Mouse (Mus musculus): Measurements from ENCODE around the gene BC117090.
"Not testable (repeated sequence)": the region's sequence is repeated elsewhere in the genome, so short reads cannot be mapped to it uniquely, and the experiment has no call there.

BC117090 gene

GRCm38 (mm10) chr16:36334232-36334631, at the start of gene BC117090:
BC117090 (minus strand) TSS chr16:36334332.
- no peak for DNase-seq (ENCODE audit: low spot score)

GRCm38 (mm10) chr16:36367648-36368047, 33.5 kb upstream of the BC117090 start, which contains the start of gene BC100530:
BC100530 (minus strand) TSS chr16:36367748.
- not testable (repeated sequence) for DNase-seq (ENCODE audit: low spot score)

- DNase-seq (ENCODE audit: low spot score) = no peak
These were observed 3.0 kb upstream of the BC117090 start for GRCm38 (mm10) chr16:36337171-36337570.

- DNase-seq (ENCODE audit: low spot score) = no peak
These were observed 14.8 kb downstream of the BC117090 start for GRCm38 (mm10) chr16:36319286-36319685.

- DNase-seq (ENCODE audit: low spot score) = not testable (repeated sequence)
These were observed 18.0 kb downstream of the BC117090 start for GRCm38 (mm10) chr16:36316111-36316510.

- DNase-seq (ENCODE audit: low spot score) = no peak
These were observed 26.5 kb downstream of the BC117090 start for GRCm38 (mm10) chr16:36307631-36308030.

GRCm38 (mm10) chr16:36289140-36289539, 45.0 kb downstream of the BC117090 start:
- DNase-seq (ENCODE audit: low spot score) = no peak

- not testable (repeated sequence) for DNase-seq (ENCODE audit: low spot score)
These were observed 57.3 kb downstream of the BC117090 start, which contains the start of gene Stfa1 for GRCm38 (mm10) chr16:36276796-36277195. Stfa1 (plus strand) TSS chr16:36276951.

All from spleen, adult 12 weeks (tissue).